Mouse (Mus musculus) neural tube, embryonic 12.5 days (tissue): ENCODE measurements at regions not wholly inside any gene's neighbourhood (a gene's known extent, or its start where the extent isn't known, plus 50 kb on each side); places are given as distances from the start of the nearest gene placed in this dataset.
A peak's percentile ranks its signal among the peaks of the same experiment; 100 is the strongest.

Source experiments
- ATAC-seq: fragments of 200-750 bp; cut with Nextera tagmentation; 2 replicates; pipeline ENCODE4 v1.8.0; 2017; ENCODE audit warnings: low read depth, mild to moderate bottlenecking, moderate TSS enrichment, moderate library complexity; ENCODE audit not compliant: low FRiP score
- H3K27ac ChIP-seq: fragments of 300-500 bp; sonication (generic); 2 replicates; pipeline ENCODE4 v1.5.1; 2016
- H3K27me3 ChIP-seq: fragments of 300-500 bp; sonication (generic); replicated peaks from 2 replicates; pipeline ENCODE4 v1.6.1; 2016; ENCODE audit warnings: mild to moderate bottlenecking
- H3K36me3 ChIP-seq: fragments of 300-500 bp; sonication (generic); 2 replicates; pipeline ENCODE4 v1.6.1; 2016; ENCODE audit warnings: mild to moderate bottlenecking
- H3K4me1 ChIP-seq: fragments of 300-500 bp; sonication (generic); 2 replicates; pipeline ENCODE4 v1.6.1; 2016
- H3K4me2 ChIP-seq: fragments of 300-500 bp; sonication (generic); replicated peaks from 2 replicates; pipeline ENCODE4 v1.6.1; 2016; ENCODE audit warnings: mild to moderate bottlenecking
- H3K4me3 ChIP-seq: fragments of 300-500 bp; sonication (generic); 2 replicates; pipeline ENCODE4 v1.5.1; 2016
- H3K9ac ChIP-seq: fragments of 300-500 bp; sonication (generic); 2 replicates; pipeline ENCODE4 v1.6.1; 2016; ENCODE audit warnings: mild to moderate bottlenecking
- H3K9me3 ChIP-seq: fragments of 300-500 bp; sonication (generic); 2 replicates; pipeline ENCODE4 v1.6.1; 2016; ENCODE audit warnings: mild to moderate bottlenecking
- WGBS: fragments of 180-500 bp; shearing (Covaris S2); methylation state at CpG from one replicate; pipeline ENCODE4 v1.1.7; 2016; 5-methylcytosine and 5-hydroxymethylcytosine counted together

GRCm38 (mm10) chr10:39270406-39270805 is 98.2 kb upstream of the Fyn start:
- no peaks in the 10 kb centered on the region for H3K9me3 ChIP-seq
- H3K4me1 ChIP-seq = 0 out of 2 replicates have a peak, but pooled peaks cover 4% of the 10 kb centered on the region
- H3K27me3 ChIP-seq = no peaks in the 10 kb centered on the region
- H3K4me2 ChIP-seq = no peak overlapping the region
- no peak overlapping the region for H3K9ac ChIP-seq
- no peak overlapping the region for H3K4me3 ChIP-seq
- WGBS = 84% methylated on average over 3 of the region's 3 CpGs
- H3K36me3 ChIP-seq = no peaks in the 10 kb centered on the region
- H3K27ac ChIP-seq = no peak overlapping the region
- no peak for ATAC-seq

- Histone ChIP-seq H3K9me3 (no peaks in the 10 kb centered on the region), H3K27me3 (no peaks in the 10 kb centered on the region), H3K4me2 (no peak overlapping the region), H3K9ac (no peak overlapping the region), H3K4me3 (no peak overlapping the region), H3K27ac (no peak overlapping the region), H3K4me1 (peaks cover 6% of the 10 kb centered on the region; the same call in 1 of the 2 replicates), H3K36me3 (no peaks in the 10 kb centered on the region)
- no peak for ATAC-seq
- 88% methylated on average over 6 of the region's 6 CpGs for WGBS
Observed at GRCm38 (mm10) chr10:39267236-39267635, 101.4 kb upstream of the Fyn start.

- Histone ChIP-seq H3K4me2 (no peak overlapping the region), H3K36me3 (no peaks in the 10 kb centered on the region), H3K27ac (no peak overlapping the region), H3K9ac (no peak overlapping the region), H3K4me1 (peaks cover 7% of the 10 kb centered on the region; the same call in 1 of the 2 replicates), H3K27me3 (no peaks in the 10 kb centered on the region), H3K4me3 (no peak overlapping the region), H3K9me3 (no peaks in the 10 kb centered on the region)
- peak; percentile 70; the same call in 1 of the 2 replicates for ATAC-seq
- 51% methylated on average over 5 of the region's 5 CpGs for WGBS
Observed at GRCm38 (mm10) chr10:39266482-39266881, 102.2 kb upstream of the Fyn start.

GRCm38 (mm10) chr10:39262466-39262865 is 98.9 kb upstream of the Ccn6 start:
- Histone ChIP-seq H3K4me1 (peaks cover 7% of the 10 kb centered on the region; the same call in 1 of the 2 replicates), H3K27ac (no peak overlapping the region)
- ATAC-seq = no peak

GRCm38 (mm10) chr10:39261174-39262145 is 97.9 kb upstream of the Ccn6 start:
- 76% methylated on average over 8 of the region's 8 CpGs for WGBS
- Histone ChIP-seq H3K36me3 (no peaks in the 10 kb centered on the region), H3K27me3 (no peaks in the 10 kb centered on the region), H3K27ac (no peak overlapping the region), H3K4me3 (no peak overlapping the region), H3K4me1 (peaks cover 7% of the 10 kb centered on the region; the same call in 1 of the 2 replicates), H3K9me3 (no peaks in the 10 kb centered on the region), H3K4me2 (no peak overlapping the region), H3K9ac (no peak overlapping the region)
- no peak for ATAC-seq

More at GRCm38 (mm10) chr10:39262466-39262865, 98.9 kb upstream of the Ccn6 start:
- Histone ChIP-seq H3K36me3 (no peaks in the 10 kb centered on the region), H3K9ac (no peak overlapping the region), H3K27me3 (no peaks in the 10 kb centered on the region), H3K4me2 (no peak overlapping the region), H3K9me3 (no peaks in the 10 kb centered on the region), H3K4me3 (no peak overlapping the region)
- 44% methylated on average over 7 of the region's 7 CpGs for WGBS

- Histone ChIP-seq H3K27me3 (no peaks in the 10 kb centered on the region), H3K27ac (no peak overlapping the region), H3K9me3 (no peaks in the 10 kb centered on the region), H3K4me3 (no peak overlapping the region), H3K4me1 (peaks cover 7% of the 10 kb centered on the region; the same call in 1 of the 2 replicates), H3K9ac (no peak overlapping the region), H3K36me3 (no peaks in the 10 kb centered on the region), H3K4me2 (no peak overlapping the region)
- no peak for ATAC-seq
- 83% methylated on average over 6 of the region's 6 CpGs for WGBS
Observed at GRCm38 (mm10) chr10:39260061-39260460, 96.5 kb upstream of the Ccn6 start.

- H3K36me3 ChIP-seq = no peaks in the 10 kb centered on the region
- H3K4me1 ChIP-seq = peaks cover 4% of the 10 kb centered on the region; the same call in 1 of the 2 replicates
- H3K27ac ChIP-seq = no peak overlapping the region
- H3K9ac ChIP-seq = no peak overlapping the region
- no peak overlapping the region for H3K4me2 ChIP-seq
- H3K9me3 ChIP-seq = no peaks in the 10 kb centered on the region
- H3K27me3 ChIP-seq = no peaks in the 10 kb centered on the region
- no peak overlapping the region for H3K4me3 ChIP-seq
- no peak for ATAC-seq
- WGBS = 93% methylated on average over 2 of the region's 2 CpGs
Observed at GRCm38 (mm10) chr10:39257371-39258154, 94.0 kb upstream of the Ccn6 start.

- Histone ChIP-seq H3K36me3 (no peaks in the 10 kb centered on the region), H3K4me2 (no peak overlapping the region), H3K4me3 (no peak overlapping the region), H3K27me3 (no peaks in the 10 kb centered on the region), H3K9me3 (no peaks in the 10 kb centered on the region), H3K4me1 (no peaks in the 10 kb centered on the region), H3K9ac (no peak overlapping the region), H3K27ac (no peak overlapping the region)
- no peak for ATAC-seq
- 68% methylated on average over 2 of the region's 2 CpGs for WGBS
Observed at GRCm38 (mm10) chr10:39254561-39254960, 91.0 kb upstream of the Ccn6 start.

GRCm38 (mm10) chr10:39250039-39250438 is 86.4 kb upstream of the Ccn6 start:
- no peak for ATAC-seq
- Histone ChIP-seq H3K9me3 (no peaks in the 10 kb centered on the region), H3K4me2 (no peak overlapping the region), H3K4me3 (no peak overlapping the region), H3K9ac (no peak overlapping the region), H3K27me3 (no peaks in the 10 kb centered on the region), H3K4me1 (no peaks in the 10 kb centered on the region), H3K36me3 (no peaks in the 10 kb centered on the region), H3K27ac (no peak overlapping the region)
- 87% methylated on average over 3 of the region's 3 CpGs for WGBS

- Histone ChIP-seq H3K27ac (no peak overlapping the region), H3K4me2 (no peak overlapping the region), H3K4me1 (no peaks in the 10 kb centered on the region), H3K4me3 (no peak overlapping the region), H3K27me3 (no peaks in the 10 kb centered on the region), H3K36me3 (no peaks in the 10 kb centered on the region), H3K9me3 (no peaks in the 10 kb centered on the region), H3K9ac (no peak overlapping the region)
- no peak for ATAC-seq
- 86% methylated on average over 4 of the region's 4 CpGs for WGBS
Observed at GRCm38 (mm10) chr10:39248486-39248885, 84.9 kb upstream of the Ccn6 start.

- WGBS = 55% methylated on average over 3 of the region's 3 CpGs
- Histone ChIP-seq H3K4me1 (no peaks in the 10 kb centered on the region), H3K27ac (no peak overlapping the region), H3K36me3 (no peaks in the 10 kb centered on the region), H3K4me3 (no peak overlapping the region), H3K27me3 (no peaks in the 10 kb centered on the region), H3K9ac (no peak overlapping the region), H3K9me3 (no peaks in the 10 kb centered on the region), H3K4me2 (no peak overlapping the region)
- no peak for ATAC-seq
Observed at GRCm38 (mm10) chr10:39246984-39247383, 83.4 kb upstream of the Ccn6 start.

GRCm38 (mm10) chr10:39245141-39245540 is 81.5 kb upstream of the Ccn6 start:
- Histone ChIP-seq H3K9ac (no peak overlapping the region), H3K36me3 (no peaks in the 10 kb centered on the region), H3K4me3 (no peak overlapping the region), H3K9me3 (no peaks in the 10 kb centered on the region), H3K4me1 (peaks cover 3% of the 10 kb centered on the region; the same call in 1 of the 2 replicates), H3K27ac (no peak overlapping the region), H3K27me3 (no peaks in the 10 kb centered on the region), H3K4me2 (no peak overlapping the region)
- 71% methylated on average over 4 of the region's 4 CpGs for WGBS
- no peak for ATAC-seq
